Mouse (Mus musculus) megakaryocyte, adult 5-6 weeks (primary cell): ENCODE data around the gene Aatf. TPM values are rescaled to one million over a fixed set of nuclear protein-coding genes. Genes with fewer than 3 reads are reported as not detected.

Experiments
- ATAC-seq: 2 replicates; pipeline ENCODE4 v1.8.0; 2016; ENCODE audit warnings: mild to moderate bottlenecking, inconsistent platforms; ENCODE audit not compliant: poor library complexity, severe bottlenecking
- total RNA-seq, 2 experiments: library from RNA; stranded (forward) in 1 of 2; stranded (reverse) in 1 of 2; fragments of 153-499, 151-499 nt in 1 of 2; fragments of 221-1000, 200-1000 nt in 1 of 2; gene quantifications; 2 replicates each; pipeline versions ENCODE4 v1.2.3 to v1.2.4; 2015 to 2017

Aatf gene
- total RNA-seq, 2 experiments from 2014 or later = 33.3 to 48.5 TPM

DNA sequence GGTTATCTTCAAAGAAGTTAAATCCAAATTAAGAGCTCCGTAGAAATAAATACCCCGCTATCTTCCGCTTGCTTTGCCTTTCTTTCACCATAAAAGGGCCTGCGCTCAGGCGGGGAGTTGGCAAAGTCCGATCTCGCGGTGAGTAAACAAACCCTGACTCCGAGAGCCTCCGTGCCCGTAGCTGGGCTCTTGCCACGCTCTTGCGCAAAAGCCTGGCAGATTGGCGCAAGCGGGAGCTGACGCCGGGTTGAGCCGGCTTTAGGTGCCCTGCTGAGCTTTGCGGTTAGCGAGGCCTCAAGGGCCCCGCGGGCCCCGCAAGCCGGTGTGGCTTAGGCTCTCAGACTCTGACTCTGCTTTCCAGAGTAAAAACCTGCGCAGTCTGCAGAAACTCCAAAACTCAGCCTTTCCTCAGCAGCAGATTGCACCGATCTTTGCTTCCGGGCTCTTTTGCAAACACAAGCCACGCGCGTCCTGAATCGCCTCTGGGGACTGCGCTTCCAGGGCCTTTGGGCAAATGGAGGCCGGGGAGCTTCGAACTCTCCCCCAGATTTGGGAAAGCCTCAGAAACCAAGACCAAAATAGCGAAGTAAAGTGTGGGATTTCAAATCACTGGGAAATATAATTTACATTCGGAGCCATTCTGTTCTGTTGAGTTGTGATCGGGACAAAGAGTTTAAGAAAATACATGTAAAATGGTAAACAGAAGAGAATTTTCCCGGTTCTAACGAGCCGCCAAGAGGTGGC is 9.4 kb upstream of the Aatf start:
- ATAC-seq = peak; percentile 79

- ATAC-seq = no peak
These were observed 8.5 kb upstream of the Aatf start for GRCm38 (mm10) chr11:84521751-84522299.

DNA sequence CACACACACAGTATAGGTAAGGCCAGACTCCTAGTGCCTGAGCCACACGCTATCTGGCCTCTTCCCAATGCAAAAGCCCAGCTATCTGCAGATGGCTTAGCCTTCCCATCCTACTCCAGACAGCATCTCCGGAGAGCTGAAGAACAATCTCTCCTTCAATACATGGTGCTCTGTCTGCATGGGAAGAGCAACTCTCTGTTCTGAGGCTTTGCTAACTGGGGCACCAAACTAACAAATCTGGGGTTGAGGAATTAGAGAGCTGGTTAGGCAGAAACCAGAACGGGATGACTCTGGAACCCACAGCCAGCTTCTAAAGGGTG is 7.7 kb upstream of the Aatf start:
- ATAC-seq = no peak

DNA sequence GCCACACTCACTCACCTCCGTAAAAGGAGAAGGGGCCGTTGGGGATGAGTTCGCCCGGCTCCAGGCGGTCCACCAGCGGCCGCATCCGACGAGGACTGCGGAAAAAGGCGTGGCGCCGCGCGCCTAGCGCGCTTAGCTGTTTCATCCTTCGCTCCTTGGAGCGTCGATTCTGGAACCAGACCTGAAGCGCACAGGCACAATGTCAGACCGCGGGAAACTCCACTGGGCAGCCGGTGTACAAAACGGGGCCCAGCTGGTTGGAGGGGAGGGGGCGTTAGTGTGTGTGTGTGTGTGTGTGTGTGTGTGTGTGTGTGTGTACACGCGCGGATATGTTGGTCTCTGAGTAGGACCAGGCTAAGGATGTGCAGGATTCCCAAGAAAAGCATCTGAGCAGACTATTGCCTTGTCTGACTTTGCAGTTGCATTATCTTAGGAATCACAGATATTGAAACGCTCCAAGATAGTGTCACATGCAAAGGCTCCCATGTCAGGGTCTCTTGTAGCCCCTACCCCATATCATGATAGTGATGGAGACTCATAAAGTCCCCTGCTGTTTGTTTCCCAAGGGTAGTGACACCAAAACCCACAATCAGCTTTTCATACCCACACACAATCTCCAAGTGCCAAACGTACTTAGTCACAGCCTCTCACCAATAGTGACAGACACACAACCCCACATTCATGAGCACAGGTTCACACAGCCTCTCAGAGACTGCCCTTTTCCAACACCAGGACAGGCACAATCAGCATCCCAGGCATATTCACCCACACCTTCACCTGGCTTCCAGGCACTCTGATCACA is 7.1 kb upstream of the Aatf start:
- ATAC-seq = no peak

DNA sequence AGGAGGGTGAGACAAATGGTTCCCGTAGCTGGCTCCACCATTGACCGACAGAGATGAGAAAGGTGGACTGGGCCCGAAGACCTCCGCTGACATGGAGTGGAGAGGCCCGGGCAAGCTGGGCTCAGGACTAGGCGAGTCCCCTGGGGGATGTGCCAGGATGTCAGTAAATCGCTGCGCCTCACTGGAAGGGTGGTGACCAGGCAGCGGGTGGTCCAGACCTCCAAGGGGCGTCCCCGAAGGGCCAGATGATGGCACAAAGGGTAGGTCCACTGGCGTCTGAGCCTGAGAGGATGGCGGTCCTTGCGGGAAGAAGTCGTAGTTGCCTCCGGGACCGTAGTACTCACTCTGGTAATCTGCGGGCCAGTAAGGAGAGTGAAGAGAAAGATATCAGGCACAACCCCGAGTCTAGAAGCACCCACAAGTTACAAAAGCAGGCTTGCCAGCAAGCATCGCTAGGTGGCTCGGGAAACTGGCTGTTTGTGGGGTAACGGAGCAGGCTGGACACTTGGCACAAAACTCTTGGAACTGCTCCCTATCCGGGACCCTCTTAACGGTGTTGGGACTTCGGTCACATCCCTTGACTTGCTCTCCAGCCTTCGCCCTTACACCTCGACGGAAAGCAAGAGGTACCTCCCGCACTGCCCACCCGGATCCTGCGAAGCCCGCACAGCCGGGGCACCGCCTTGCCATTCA is 6.4 kb upstream of the Aatf start:
- no peak for ATAC-seq

DNA sequence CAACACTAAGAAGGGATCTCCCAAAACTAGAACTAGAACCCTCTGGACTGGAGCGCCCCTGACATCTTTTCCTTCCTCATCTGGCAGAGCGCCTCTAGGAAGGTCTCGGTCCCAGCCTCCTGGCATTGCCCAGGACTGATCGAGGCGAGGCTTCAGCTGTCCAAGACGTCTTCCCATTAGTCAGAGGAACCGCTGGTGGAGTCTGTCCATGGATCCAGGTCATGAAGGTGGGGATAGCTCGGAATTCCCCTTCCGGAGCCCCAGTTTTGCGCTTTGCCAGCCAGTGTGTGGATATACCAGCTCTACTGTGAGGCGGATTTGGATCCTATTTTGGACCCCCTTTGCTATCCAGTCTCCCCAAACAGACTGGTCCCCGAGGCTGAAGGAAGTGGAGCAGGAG is 5.7 kb upstream of the Aatf start:
- ATAC-seq = no peak

DNA sequence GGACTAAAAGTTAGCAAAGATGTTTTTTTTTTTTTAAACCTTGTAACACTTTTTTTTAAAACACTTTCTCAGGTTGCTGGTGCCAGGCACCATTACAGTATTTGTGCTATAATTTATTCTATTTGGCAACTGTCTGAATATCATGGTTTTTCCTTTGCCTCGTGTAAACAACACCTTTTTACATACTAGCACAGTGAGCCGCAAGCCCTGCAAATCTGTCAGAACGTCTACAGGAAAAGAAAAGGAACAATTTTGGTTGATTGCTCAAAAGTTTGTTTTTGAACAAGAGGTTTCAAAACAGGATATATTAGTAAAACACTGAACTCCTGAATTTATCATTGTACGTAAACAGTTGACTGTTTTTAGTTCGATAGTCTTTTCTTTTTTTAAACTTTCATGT is 4.9 kb upstream of the Aatf start:
- no peak for ATAC-seq

GRCm38 (mm10) chr11:84517431-84517830 is 4.1 kb upstream of the Aatf start:
- ATAC-seq = no peak

- ATAC-seq = no peak
These were observed 3.3 kb upstream of the Aatf start for GRCm38 (mm10) chr11:84516501-84517240.

GRCm38 (mm10) chr11:84512031-84512430 is 1.3 kb downstream of the Aatf start:
- no peak for ATAC-seq

DNA sequence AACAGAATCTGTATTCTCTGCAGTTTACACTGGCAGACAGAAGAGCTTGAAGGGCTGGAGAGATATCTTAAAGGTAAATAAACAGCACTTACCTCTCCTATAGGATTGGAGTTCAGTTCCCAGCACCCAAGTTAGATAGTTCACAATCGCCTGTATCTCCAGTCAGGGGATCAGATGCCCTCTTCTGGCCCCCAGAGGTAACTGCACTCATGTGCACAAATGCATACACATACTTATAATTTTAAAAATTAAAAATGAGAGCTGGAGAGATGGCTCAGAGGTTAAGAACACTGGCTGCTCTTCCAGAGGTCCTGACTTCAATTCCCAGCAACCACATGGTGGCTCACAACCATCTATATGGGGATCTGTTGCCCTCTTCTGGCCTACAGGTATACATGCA is 9.0 kb downstream of the Aatf start:
- no peak for ATAC-seq

- ATAC-seq = no peak
These were observed 15.4 kb downstream of the Aatf start for GRCm38 (mm10) chr11:84497944-84498343.

DNA sequence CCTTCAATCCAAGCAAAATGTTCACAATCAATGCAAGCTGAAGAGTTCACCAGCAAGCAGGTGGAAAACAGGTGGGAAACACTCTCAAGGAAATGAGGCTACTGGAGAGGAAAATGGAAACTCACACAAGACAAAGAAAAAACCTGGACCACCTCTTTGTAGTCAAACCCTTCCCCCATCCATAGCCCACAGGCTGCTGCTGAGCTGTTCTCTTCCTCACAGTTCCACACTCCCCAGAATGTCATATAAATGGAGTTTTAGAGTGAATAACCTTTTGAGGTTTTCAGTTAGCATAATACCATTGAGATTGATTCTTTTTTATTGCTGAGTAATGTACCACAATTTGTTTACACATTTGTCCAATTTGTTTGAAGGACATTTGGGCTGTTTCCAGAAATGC is 16.4 kb downstream of the Aatf start:
- ATAC-seq = no peak

DNA sequence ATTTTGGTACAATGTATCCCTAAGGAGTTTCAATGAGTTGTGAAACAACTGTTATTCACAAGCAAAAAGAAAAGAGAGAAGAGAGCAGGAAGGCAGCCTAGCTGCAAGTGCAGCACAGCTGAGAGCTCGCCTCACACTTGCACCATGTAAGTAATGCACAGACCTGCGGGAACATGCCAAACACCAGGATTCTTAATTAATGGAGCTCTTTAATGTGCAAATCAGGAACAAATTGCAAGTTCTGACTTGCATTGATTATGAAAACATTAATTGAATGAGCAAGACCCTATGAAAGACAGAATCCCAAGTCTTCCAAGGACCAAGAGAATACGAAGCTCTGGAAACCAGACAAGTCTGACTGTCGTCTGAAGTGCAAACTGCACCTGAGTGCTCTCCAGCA is 17.5 kb downstream of the Aatf start:
- no peak for ATAC-seq

DNA sequence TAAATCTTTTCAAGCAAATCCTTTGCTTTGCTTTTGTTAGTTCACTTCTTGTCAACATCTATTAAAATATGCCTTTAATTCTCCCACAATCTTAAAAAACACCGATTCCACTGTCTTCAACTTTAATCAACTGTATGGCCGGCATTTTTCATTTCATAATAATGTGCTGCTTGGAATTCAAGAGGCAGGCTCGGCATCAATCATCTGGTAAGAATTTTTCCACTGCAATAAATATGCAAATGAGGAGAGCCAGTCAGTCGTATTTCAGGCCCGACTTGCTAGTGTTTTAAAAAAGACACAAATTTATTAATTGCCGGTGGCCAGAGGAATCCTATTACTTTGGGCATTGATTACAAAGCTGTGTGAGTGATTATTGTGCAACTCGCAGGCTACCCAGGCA is 31.7 kb downstream of the Aatf start:
- ATAC-seq = no peak

DNA sequence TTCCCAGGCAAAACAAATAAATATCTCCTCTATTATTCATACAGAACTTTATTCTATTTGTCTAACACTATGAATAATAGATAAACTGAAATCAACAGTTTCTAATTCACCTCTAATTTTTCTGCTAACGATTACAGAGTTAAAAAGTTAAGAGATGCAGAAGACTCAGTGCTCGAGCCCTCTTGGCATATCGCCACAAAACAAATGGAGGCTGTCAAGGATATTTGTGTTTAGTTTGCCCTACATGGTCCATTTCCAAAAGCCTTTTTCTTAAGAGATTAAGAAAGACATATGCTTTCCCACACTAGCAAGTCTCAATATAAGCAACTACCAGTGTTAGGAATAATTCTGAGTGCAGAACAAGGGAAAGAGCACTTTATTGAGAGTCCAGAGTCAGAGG is 32.9 kb downstream of the Aatf start:
- no peak for ATAC-seq

- no peak for ATAC-seq
These were observed 36.7 kb downstream of the Aatf start for GRCm38 (mm10) chr11:84476641-84477040.

DNA sequence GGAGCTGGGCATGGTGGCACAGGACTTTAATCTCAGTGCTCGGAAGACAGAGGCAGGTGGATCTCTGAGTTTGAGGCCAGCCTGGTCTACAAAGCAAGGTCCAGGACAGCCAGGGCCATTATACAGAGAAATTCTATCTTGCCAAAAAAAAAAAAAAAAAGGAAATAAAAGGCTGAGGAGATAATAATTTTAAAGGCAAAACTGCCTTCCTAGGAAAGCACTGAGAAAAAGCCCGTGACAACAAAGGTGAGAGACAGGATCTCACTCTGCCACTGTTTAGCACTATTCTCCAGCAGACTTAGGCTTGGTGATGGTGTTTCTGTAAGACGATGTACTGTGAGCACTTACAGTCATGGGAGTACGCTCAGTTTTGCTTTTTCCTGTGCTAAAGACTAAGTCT is 37.3 kb downstream of the Aatf start:
- ATAC-seq = no peak

- ATAC-seq = no peak
These were observed 40.1 kb downstream of the Aatf start for GRCm38 (mm10) chr11:84473093-84473667.

DNA sequence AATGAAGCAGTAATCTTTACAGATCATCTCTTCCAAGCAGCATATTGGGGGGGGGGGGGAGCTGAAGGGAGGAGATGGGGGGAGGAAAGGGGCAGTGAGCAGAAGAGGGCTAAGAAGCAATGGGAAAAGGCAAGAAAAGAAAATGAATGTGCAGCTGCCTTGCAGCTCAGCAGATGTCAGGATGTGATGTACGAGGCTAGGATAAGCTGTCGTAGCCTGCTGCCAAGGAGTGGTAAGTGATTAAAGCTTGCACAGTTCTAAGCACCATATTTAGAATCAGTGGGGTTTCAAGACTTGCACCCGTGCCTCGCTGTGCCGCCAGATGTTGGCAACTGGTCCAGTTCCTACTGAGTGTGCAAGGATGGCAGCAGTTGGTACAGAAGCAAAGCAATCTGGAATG is 48.8 kb downstream of the Aatf start:
- no peak for ATAC-seq

DNA sequence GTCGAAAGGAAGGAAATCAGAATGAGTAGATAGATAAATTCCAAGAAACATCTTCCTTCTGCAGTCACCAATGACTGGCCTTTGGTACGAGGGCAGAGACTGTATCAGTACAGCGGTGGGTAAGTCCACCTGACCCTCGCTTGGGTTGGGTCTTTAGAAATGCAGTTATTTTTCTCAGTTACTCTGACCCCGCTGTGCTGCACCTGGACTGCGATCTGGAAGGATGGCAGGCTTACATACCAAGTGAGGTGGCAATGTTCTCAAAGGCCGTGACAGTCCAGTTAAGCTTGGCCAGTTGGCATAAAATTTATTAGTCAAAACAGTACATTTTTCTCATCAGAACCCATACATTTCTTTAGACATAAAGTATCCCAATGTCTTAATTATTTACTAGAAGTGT is 59.4 kb downstream of the Aatf start:
- no peak for ATAC-seq
